Mouse (Mus musculus) heart, postnatal 0 days (tissue): ENCODE results near the gene Mecom. TPM values are rescaled to one million over a fixed set of nuclear protein-coding genes. Genes with fewer than 3 reads are reported as not detected.

Source experiments
- ATAC-seq: fragments of 200-750 bp; cut with Nextera tagmentation; 2 replicates; pipeline ENCODE4 v1.8.0; 2017; ENCODE audit warnings: low read depth, moderate number of reproducible peaks, moderate library complexity; ENCODE audit not compliant: insufficient read depth
- DNase-seq: peaks from one replicate; pipeline ENCODE4 v3.0.0-alpha.2; 2016; ENCODE audit warnings: low spot score
- H3K27ac ChIP-seq: fragments of 300-500 bp; sonication (generic); 2 replicates; pipeline ENCODE4 v1.5.1; 2014; ENCODE audit warnings: low read depth, mild to moderate bottlenecking
- H3K27me3 ChIP-seq: fragments of 300-500 bp; sonication (generic); 2 replicates; pipeline ENCODE4 v1.6.1; 2014; ENCODE audit warnings: low read length, mixed read lengths; ENCODE audit not compliant: control insufficient read depth, insufficient read depth
- H3K36me3 ChIP-seq: fragments of 300-500 bp; sonication (generic); replicated peaks from 2 replicates; pipeline ENCODE4 v1.6.1; 2014; ENCODE audit warnings: low read length, mixed read lengths; ENCODE audit not compliant: control insufficient read depth, insufficient read depth
- H3K4me1 ChIP-seq: fragments of 300-500 bp; sonication (generic); 2 replicates; pipeline ENCODE4 v1.6.1; 2014; ENCODE audit warnings: antibody characterized with exemption; ENCODE audit not compliant: control insufficient read depth, insufficient read depth
- H3K4me2 ChIP-seq: fragments of 300-500 bp; sonication (generic); 2 replicates; pipeline ENCODE4 v1.6.1; 2014; ENCODE audit warnings: low read depth, mild to moderate bottlenecking, low read length, moderate library complexity
- H3K4me3 ChIP-seq: fragments of 300-500 bp; sonication (generic); 2 replicates; pipeline ENCODE4 v1.5.1; 2014; ENCODE audit warnings: low read depth, low read length
- H3K9ac ChIP-seq: fragments of 300-500 bp; sonication (generic); replicated peaks from 2 replicates; pipeline ENCODE4 v1.6.1; 2014; ENCODE audit warnings: low read depth, low read length, mixed read lengths
- H3K9me3 ChIP-seq: fragments of 300-500 bp; sonication (generic); replicated peaks from 2 replicates; pipeline ENCODE4 v1.6.1; 2016; ENCODE audit warnings: low read length; ENCODE audit not compliant: control insufficient read depth
- CTCF ChIP-seq: IDR thresholded peaks from 2 replicates; pipeline ENCODE4 v1.5.1; 2016; ENCODE audit warnings: antibody characterized with exemption, control low read depth, low read depth
- EP300 ChIP-seq: IDR thresholded peaks from 2 replicates; pipeline ENCODE4 v1.6.1; 2016; ENCODE audit warnings: antibody characterized with exemption, low read depth
- WGBS: fragments of 180-500 bp; shearing (Covaris S2); extraction: QIAGEN DNeasy Blood & Tissue Kit; methylation state at CpG from one replicate; pipeline ENCODE4 v1.1.7; 2014; 5-methylcytosine and 5-hydroxymethylcytosine counted together
- polyA plus RNA-seq: library from polyadenylated mRNA; unstranded; fragments of >200 nt; fragmentation: Nextera tagmentation; extraction: Ambion mirVana; gene quantifications from 2 replicates; pipeline ENCODE4 v1.2.1, GENCODE M21; 2015
- total RNA-seq: library from RNA; depleted of rRNA; stranded (reverse); fragments of >200 nt; gene quantifications from 2 replicates; pipeline ENCODE4 v1.2.3, GENCODE M21; 2014; ENCODE audit warnings: low replicate concordance

The Mecom gene
- total and polyA plus RNA-seq, 2 experiments from 2014 or later, result 8.5 to 18.9 TPM

DNA sequence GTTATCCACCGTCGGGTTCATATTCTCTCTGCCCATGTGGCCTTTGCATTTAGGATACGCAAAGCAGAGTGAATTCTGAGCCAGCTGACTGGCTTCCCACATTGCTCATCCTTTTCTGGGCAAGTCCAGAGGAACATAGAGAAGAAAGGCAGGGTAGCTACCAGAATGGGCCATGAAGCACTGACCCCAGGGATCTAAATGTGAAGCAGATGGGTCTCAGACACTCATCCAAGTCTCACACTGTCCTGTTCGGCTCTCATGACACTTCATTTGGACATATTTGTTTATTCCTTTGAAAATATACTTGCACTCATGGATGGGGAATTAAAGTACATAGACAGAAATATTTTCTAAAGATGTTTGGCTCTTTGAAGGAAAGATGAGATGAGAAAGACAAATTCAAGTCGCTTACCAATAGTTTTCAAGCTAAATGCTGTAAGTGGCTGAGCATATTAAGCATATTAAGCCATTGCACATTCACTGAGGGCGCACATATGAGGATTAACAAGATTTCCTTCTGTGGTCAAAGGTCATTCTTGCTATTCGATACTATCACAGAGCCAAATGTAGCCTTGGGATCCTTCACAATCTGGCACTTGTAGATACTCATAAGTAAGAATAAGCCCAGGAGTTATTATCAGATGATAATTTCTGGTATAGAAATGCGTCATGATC lies 365.9 kb downstream of the Mecom start:
- Histone ChIP-seq H3K36me3 (no peaks in the 10 kb centered on the region), H3K27ac (no peak overlapping the region), H3K4me3 (no peak overlapping the region), H3K9me3 (no peaks in the 10 kb centered on the region), H3K4me1 (no peaks in the 10 kb centered on the region), H3K27me3 (no peaks in the 10 kb centered on the region), H3K4me2 (no peak overlapping the region), H3K9ac (no peak overlapping the region)
- DNase-seq (no peak), ATAC-seq (no peak)
- no peak for TF ChIP-seq EP300
- TF ChIP-seq CTCF, result no peak
- 83% methylated on average over 8 of the region's 8 CpGs for WGBS

GRCm38 (mm10) chr3:30176615-30177014 lies 371.2 kb downstream of the Mecom start:
- no peak for TF ChIP-seq EP300
- TF ChIP-seq CTCF, result no peak
- DNase-seq, result no peak
- H3K9me3 ChIP-seq, result peaks cover 8% of the 10 kb centered on the region; the same call in 1 of the 2 replicates
- H3K4me2 ChIP-seq, result no peak overlapping the region
- no peak overlapping the region for H3K9ac ChIP-seq
- no peak for ATAC-seq
- H3K36me3 ChIP-seq, result no peaks in the 10 kb centered on the region
- H3K27ac ChIP-seq, result no peak overlapping the region
- WGBS, result 62% methylated on average over 5 of the region's 5 CpGs
- no peaks in the 10 kb centered on the region for H3K4me1 ChIP-seq
- no peaks in the 10 kb centered on the region for H3K27me3 ChIP-seq
- H3K4me3 ChIP-seq, result no peak overlapping the region

DNA sequence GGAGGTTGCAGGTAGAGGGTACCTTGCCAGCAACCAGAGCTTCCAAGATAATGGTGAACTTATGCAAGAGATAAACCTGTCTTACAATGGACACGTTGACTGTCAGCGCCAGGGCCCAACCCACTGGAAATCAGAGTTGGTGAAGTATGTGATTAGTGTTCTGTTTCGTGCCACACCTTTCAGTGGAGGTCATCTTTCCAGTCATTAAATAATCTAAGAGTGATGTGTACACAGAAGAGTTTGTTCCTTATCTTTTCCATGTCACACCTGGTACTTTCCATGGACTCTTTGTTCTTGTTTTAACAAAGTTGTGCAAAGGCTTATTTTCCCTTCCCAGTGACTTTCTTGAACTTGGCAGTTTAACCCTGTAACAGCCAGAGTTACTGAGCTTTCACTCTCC lies 374.0 kb downstream of the Mecom start:
- TF ChIP-seq CTCF (no peak), EP300 (no peak)

DNA sequence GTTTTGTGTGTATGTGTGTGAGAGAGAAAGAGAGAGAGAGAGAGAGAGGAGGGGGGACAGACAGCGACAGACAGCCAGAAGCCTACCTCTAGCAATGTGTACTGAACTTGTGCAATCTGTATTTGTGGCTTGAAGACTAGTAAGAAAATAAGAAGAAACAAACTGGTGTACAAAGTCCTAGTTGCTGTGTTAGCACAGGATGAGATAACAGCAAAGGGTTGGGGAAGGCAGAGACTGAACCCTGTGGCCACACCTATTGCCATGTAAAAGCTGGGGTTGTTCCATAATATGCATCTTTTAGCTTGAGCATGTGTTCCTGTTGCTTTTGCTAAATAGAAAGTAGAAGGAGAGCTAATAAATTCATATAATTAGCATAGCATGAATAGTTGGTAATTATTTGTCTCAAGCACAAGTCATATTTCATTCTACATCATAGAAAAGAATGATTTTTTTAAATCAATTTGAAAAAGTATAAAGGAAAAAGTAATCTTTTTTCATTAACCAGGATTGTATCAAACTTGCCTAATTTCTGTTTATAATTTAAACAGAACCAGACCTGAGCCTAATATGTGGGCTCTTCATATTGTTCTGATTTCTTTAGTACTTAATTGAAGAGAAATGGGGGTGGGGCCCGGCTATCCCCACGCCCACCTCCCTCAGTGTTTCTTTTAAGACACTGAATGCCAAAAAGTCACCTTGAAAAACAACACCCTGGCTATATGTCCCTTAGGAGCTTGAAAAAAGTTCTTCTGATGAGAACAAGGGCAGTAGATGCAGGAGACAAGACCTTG lies 379.2 kb downstream of the Mecom start:
- no peak overlapping the region for H3K27ac ChIP-seq
- H3K9me3 ChIP-seq, result no peaks in the 10 kb centered on the region
- TF ChIP-seq CTCF (no peak), EP300 (no peak)
- no peak for ATAC-seq
- H3K4me2 ChIP-seq, result no peak overlapping the region
- no peak overlapping the region for H3K9ac ChIP-seq
- no peaks in the 10 kb centered on the region for H3K36me3 ChIP-seq
- H3K27me3 ChIP-seq, result no peaks in the 10 kb centered on the region
- DNase-seq, result no peak
- 80% methylated on average over 3 of the region's 3 CpGs for WGBS
- no peak overlapping the region for H3K4me3 ChIP-seq
- no peaks in the 10 kb centered on the region for H3K4me1 ChIP-seq

More for the DNA sequence above, 374.0 kb downstream of the Mecom start:
- H3K4me1 ChIP-seq, result no peaks in the 10 kb centered on the region
- peaks cover 8% of the 10 kb centered on the region; the same call in 1 of the 2 replicates for H3K9me3 ChIP-seq
- DNase-seq (no peak), ATAC-seq (no peak)
- no peaks in the 10 kb centered on the region for H3K36me3 ChIP-seq
- no peak overlapping the region for H3K9ac ChIP-seq
- H3K4me2 ChIP-seq, result no peak overlapping the region
- 60% methylated on average over 3 of the region's 3 CpGs for WGBS
- no peak overlapping the region for H3K27ac ChIP-seq
- no peak overlapping the region for H3K4me3 ChIP-seq
- H3K27me3 ChIP-seq, result no peaks in the 10 kb centered on the region

DNA sequence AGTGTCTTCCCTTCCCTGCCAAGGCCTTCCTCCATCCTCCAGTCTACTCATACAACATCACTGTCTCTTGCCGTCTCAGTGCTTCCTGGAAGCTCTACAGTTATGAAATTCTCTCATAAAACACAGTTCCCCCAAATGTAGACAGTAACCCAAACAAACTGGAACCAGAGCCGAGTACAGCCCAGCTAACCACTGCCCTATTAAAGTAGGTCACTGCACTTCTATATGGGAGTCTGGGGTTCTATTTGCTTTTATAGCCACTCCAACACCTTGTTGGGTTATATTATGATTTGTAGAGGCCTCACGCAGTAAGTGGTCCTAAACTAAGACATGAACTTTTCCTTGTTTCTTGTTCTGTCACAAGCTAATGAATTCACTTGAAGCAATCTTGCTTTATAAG lies 380.8 kb downstream of the Mecom start:
- Histone ChIP-seq H3K36me3 (no peaks in the 10 kb centered on the region), H3K27me3 (no peaks in the 10 kb centered on the region), H3K9me3 (no peaks in the 10 kb centered on the region), H3K4me2 (no peak overlapping the region), H3K4me3 (no peak overlapping the region), H3K9ac (no peak overlapping the region), H3K27ac (no peak overlapping the region), H3K4me1 (no peaks in the 10 kb centered on the region)
- TF ChIP-seq CTCF, result no peak
- no peak for TF ChIP-seq EP300
- ATAC-seq, result no peak
- no peak for DNase-seq
- 84% methylated on average over 3 of the region's 3 CpGs for WGBS
